Mouse (Mus musculus) monocyte, adult 2 months (primary cell): ENCODE measurements around the gene Coq7.

Experiments
- DNase-seq, 2 experiments: peaks; one replicate each; pipeline ENCODE4 v3.0.0; 2022; ENCODE audit warnings: low spot score in 2 of 2, low read depth in 1 of 2

Gene Coq7

DNA sequence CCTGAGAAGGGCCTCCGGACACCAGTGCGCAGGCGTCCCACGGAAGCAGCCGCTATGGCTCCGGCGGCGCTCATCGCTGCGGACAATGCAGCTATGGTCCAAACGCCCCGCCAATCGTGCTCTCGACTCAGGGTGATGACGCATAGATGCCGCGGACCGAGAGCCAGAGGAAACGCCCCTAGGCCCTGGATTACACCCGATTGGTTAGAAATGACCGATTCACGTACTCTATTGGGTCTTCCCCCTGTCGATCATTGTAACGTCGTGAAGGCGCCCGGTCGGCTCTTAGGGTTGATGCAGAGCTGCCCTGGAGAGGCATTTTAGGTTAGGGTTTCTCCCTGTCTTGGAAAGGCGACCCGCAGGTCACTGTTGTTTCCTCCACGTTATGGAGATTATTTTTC lies at the start of gene Coq7:
Coq7 (minus strand) TSS at position 179 of the 401 bp plus-strand sequence.
- peak; percentile 86 to 90 for DNase-seq

DNA sequence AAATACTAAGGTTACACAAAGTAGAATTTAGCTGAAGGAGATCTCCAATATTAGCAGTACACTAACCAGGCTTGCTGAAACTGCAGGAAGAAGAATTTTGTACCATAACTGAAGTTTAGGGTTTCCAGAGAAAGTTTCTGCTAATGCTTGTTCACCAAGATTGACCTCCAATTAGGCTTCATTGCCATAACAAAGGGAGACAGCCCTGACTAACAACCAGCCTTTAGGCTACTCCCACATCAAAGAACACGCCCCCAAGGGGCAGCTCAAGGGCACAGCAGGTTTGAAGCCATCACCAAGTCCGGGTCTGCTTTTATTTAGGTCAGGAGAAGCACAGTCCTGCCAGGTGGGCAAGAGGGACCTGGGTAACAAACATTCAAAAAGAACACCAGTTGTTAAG lies 46.8 kb upstream of the Coq7 start:
- no peak for DNase-seq

DNA sequence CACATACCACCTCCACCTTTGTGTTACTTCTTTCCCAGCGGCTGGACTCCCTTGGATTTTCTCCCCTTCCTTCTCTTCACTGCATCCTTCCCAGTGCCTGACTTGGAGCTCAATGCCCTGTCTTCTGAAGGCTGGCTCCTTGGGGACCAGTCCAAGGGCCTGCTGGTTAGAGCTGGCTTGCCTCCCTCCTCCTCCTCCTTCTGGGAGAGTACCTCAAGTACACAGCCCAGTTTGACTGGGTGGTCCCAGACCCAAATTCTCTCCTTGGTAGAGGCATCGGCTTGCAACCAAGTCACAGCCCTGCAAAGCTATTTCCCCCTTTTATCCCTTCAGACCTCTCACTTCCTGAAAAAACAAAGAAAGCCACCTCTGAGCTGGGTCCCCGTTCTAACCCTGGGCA lies 45.1 kb upstream of the Coq7 start:
- DNase-seq = no peak

DNA sequence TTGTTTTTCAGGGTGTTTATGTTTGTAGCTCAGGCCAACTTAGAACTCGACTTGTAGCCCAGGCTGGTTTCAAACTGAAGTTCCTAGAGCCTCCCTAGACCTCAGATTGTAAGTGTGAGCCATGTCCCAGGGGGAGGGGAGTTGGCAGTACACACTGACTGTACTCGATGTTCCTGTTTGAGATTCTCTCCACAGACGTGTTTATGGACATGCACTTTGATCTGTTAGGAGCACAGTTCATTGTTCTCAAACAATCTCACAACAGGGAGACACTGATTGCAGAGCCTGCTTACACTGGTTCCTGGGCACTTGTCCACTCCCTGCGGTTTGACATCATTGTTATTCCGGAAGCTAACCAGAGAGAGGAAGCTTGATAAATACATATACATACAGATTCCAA lies 38.9 kb upstream of the Coq7 start:
- DNase-seq = no peak

DNA sequence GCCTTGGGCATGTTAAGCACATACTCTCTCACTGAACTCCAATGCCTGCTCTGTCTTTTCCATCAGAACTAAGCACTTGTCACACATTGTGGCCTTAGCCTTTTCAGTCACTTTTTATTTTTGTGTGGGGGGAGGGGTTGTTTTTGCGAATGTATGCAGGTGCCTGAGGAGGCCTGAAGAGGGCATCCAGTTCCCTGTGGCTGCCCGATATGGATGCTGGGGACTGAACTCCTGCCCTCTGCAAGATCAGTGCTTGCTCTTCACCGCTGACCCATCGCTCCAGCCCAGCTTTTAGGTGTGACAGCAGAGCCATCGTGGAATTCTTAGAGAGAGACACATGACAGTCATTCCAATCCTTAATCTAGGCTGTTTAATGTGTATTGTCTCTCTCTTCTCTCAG lies 38.2 kb upstream of the Coq7 start:
- no peak for DNase-seq

DNA sequence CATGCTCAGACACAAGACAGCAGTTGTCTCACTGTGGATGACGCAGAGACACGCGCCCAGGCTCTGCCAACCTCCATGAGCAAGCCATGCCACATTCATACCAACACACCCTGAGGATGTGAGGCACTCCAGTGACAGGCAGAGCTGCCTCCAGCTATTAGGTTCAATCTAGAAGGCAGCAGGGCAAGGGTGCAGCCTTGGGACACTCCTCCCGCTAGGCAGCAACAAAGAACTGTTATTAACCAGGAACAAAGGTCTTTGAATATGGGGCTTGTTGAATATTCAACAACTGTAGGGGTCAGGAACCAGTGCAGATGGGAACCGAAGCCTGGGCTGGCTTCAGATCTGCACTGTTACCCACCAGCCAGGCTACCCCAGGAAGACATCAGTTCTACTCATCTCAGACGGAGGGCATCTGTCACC lies 36.0 kb upstream of the Coq7 start:
- DNase-seq = no peak

DNA sequence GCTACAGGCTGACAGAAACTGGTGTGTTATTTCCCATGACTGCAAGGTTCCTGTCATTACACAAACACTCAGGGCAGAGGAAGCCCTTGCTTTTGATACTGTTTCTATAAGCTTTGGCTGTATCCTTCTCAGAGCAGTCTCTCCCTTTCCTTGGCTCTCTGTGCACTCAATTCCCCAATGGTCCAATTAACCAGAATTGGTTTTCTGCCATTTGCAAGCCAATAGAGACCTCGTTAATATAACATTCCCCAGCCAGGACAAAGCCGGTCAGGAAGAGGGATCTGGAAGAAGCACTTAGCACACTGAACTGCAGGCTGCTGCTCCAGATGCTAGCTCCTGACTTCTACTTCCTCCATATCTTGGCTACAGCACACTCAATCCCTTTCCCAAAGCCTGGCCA lies 21.1 kb upstream of the Coq7 start:
- no peak for DNase-seq

DNA sequence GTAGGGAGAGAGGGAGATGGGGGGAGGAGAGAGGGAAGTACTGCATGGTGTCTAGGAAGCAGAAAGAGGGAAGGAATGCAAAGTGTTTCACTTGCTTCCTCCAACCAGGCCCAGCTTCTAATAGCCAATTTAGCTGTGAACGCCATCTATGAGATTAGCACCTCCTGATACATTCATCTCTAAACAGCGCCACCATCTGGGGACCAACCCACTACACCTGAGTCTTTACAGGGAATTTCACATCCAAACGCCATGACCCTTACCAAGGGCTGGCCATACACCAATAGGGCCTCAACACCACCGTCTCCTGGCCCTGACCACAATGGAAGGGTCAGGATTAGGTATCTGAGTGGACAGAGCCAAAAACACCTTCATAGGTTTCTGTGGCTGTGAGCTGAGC lies 20.7 kb upstream of the Coq7 start:
- DNase-seq = no peak

DNA sequence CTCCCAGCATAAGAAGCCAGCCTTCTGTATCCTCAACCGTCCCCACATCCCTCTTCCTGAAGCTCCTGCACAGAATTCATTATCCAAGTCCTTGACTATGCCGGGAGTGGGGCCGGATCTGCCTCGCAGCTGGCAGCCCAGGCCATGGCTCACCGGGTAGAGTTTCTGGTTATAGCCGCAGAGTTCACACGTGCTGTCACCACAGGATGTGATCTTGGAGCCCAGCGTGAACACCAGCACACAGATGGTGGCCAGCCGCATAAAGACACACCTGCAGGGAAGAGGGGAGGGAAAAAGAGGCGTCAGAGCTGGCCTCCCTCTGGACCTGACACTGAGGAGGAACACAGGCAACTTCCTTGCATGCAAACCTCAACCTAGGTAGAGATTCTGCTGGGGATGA lies 14.3 kb upstream of the Coq7 start:
- DNase-seq = no peak

DNA sequence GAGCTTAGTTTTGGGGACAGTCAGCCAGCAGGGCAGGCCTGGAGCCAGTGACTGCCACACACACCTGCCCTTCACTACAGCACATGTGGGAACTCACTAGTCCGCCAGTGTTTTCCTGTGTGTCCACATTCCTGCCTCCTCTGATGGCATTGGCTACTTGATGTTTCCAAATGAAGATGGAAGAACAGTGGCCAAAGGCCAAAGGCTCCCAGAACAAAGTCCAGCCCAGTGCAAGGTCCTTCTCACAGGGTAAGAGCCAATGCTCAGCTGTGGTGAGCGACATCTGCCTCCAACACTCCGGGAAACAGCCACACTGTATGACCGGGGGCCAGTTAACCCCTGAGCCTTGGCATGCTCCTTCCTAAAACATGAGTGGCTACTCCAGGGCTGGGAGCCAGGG lies 11.0 kb upstream of the Coq7 start:
- no peak for DNase-seq

DNA sequence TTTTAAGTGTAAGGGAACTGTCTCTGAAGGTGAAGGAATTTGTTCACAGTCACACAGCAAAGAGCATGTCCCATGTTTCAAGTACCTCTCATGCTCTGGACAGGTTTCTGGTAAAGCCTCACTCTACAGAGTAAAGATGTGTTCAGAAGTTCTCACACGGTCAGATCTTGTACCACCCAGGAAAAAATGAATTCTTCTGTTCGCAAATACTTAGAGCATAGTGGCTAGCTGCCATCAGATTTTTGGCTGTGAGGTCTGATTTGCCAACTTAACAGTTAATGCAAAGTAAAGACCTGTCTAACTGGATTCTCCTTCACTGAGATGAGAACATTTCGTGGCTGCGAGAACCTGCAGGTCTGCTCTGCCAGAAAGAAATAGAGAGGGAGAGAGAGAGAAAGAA lies 1.9 kb upstream of the Coq7 start:
- DNase-seq = no peak

DNA sequence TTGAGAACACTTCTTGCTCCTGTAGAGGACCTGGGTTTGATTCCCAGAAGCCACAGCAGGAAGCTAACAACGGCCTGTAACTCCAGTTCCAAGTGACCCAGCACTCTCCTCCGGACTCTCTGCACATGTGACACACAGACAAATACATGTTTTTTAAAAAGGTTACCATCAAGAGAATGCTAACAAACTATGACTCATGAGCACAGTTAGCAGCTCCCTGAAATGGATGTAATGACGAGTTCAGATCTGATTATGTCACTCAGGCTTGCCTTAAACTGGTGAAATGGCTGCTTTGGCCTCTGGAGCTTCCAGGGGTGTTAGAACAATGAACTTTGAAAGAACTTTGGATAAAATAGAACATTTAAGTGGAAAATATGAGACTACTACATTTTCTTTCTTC lies 1.2 kb upstream of the Coq7 start:
- DNase-seq = no peak

DNA sequence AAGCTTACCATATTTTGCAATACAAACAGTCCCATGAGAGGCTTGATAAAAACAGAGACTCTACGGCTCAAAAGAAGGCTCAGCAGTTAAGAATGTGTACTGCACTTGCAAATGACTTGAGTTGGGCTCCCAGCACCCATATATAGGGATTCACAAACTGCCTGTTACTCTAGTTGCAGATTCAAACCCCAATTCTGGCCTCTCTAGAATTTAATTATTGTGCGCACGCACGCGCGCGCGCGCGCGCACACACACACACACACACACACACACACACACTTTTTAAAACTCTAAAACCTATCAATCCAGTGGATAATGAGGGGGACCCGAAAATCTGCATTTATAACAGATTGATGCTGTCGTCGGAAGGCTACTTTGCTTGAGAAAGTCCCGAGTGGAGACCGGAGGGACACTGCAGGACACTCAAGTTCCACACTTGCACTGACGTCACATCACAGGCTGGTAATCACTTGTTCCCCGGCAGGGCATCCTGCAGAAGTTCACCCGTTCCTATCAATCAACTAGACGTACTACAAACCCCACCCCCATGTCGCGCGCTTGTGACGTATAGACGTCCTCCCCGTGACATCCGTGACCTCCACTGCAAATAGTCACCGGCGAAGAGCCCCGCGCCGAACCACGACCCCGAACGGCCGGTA lies 508 bp downstream of the Coq7 start:
- DNase-seq = peak; percentile 85 to 95

DNA sequence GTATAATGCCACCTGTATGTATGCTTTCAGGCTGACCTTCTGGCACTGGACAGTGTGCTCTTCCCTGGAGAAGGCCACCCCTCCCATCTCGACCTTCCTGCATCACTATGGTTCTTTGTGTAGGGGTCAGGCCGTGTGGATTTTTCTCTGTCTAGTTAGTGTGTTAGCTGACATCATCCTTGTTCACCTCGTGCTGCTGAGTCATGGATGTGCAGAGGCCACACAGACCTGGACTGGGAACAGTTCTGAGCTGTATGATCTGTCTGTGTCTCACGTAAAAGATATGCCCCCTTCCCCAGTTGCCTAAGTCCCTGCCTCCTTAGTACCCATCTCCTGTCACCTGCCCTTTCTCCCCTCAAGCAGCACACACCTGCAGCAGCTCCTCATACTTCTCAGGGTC lies 6.2 kb downstream of the Coq7 start:
- no peak for DNase-seq

DNA sequence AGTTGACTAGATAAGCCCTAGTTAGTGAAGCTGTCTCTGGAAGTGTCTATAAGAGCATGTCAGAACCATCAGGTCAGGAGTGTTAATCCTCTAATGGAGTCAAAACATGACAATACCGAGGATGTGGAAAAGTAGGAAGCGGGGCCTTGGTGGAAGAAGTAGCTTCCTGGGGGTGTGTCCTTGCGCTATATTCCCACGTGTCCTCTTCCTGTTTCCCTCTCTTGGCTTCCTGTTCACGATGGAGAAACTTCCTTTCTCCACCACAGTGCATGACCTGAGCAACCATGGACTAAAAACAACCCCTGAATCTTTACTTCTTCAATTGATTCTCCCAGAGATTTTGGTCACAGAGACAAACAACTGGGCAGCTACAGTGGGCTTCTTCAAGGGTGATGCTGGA lies 11.1 kb downstream of the Coq7 start:
- DNase-seq = no peak

DNA sequence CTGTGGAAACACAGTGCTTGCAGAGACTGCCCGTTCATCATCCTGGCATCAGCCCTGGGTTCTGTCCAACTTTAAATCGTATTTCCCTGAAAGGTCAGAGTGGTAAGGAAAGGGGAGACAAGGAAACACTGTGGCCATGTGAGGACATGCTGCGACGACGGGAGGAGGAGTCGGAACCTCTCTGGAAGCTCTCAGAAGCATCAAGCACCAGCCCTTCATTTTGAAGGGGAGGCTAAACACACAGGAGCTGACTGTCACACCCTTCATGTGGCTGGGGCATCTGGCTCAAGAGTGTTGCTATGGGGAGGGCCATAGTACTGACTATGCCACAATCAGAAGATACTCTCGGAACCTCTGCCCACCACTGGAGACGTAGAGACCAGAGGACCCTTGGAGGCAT lies 13.5 kb downstream of the Coq7 start:
- DNase-seq = no peak

DNA sequence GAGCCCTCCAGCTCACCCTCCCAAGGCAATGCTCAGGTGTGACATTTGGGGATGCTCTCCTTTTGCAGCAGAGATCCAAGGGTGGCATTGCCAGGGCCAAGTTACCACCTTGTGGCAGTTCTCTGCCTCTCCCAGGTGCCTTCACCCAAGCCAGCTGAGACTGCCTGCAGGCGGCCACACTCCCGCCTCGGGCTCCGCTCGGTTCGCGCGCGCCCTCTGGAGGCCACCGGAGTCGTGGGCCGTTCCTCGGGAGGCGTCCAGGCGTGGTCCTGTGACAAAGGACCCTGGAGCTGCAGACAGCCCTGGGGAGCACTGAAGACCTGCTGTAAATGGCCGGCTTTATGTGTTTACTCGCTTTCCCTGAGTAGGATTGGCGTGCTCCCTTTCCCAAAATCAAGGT lies 14.5 kb downstream of the Coq7 start:
- peak; percentile 19 to 56 for DNase-seq

DNA sequence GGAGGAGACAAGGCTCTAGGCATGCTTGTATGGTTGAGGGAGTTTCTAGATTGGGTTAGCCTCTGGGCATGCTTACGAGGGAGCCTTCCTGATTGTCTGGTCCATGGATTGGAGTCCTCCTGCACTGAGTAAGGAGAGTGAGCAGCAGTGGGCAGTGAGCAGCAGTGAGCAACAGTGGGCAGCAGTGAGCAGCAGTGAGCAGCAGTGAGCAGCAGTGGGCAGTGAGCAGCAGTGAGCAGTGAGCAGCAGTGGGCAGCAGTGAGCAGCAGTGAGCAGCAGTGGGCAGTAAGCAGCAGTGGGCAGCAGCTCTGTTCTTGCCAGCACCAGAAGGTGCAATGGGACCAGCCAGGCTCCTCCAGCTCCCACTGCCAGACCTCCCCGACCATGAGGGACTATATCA lies 15.3 kb downstream of the Coq7 start:
- no peak for DNase-seq

DNA sequence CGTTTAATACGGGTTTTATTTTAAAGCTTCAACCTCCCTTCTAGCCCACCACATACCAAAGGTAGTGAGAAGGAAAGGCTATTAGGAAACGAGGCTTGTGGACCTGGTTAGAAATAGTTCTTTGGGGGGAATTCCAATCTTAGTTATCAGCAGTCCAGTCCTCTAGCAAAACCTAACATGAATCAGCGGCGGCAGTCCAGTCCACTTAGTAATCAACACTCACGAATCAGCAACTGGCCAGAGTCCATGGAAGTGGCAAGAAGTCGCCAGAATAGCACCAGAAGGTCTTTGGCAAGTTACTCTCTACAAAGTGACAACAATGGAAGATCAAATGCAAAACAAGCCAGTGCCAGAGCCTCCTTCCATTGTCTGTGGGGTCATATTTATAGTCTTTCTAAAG lies 24.6 kb downstream of the Coq7 start:
- no peak for DNase-seq

DNA sequence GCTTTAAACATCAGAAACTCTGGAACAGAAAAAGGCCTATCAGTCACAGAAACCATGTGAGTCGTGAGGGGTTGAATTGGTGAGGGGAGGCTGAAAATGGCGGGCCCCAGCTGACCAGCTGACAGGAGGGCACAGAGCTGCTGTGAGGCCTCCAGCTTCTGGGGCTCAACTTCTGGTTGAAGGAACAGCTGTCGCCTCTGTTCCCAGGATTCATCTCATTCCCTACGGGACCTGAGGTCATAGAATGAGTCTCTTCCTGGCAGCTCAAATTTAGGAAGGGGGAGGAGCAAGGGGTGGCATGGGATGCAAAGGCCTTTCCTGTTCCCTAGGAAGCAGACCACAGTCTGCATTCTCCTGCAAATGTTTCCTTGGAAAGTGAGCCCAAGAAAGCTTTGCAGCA lies 29.3 kb downstream of the Coq7 start:
- DNase-seq = no peak

DNA sequence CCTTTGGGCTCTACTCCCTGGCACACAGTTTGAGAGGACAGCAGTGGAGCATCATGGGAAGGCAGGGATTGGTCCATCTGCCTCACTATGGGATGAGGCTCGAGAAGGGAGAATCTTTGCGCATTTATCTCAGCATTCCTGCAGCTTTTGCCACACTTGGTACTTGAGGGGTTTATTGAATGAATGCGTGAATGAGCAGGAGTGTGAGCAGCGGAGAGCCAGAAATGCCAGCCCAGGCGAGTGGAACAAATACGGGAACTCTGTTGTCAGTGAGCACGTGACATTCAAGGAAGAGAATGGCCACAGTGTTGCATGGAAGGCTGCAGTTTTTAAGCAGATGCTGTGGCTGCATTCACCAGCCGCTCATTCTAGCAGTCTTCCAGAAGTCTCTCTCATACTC lies 30.8 kb downstream of the Coq7 start:
- no peak for DNase-seq

DNA sequence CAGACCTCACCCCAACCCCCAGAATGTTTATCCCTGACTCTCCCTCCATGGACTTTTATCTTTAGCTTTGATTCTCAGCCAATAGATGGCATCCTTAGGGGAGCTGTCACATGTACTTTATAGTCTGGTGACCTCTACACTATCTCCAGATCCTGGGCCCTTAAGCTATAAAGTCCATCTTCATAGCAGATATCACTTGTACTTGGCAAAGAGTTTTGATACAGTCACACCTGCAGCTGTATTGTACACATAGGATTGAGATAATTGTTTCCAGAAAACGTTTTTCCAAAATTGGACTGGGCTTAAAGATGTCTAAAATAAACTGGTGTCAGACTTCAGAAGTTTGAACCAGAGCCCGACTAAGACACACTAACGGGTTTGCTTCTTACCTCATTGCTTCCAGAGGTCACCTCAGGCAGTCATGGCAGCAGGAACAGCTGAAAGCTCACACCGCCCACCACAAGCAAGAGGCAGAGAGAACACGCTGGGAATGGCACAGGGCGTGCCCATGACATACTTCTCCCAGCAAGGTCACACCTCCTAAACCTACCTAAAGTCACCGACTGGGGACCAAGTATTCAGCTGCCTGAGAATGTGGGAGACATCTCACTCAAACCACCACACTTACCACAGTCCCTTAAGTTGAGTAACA lies 33.2 kb downstream of the Coq7 start:
- no peak for DNase-seq
